Mouse (Mus musculus): ENCODE data around the gene 2310039H08Rik. TPM values are rescaled to one million over a fixed set of nuclear protein-coding genes. Genes with fewer than 3 reads are reported as not detected.
"Not testable (repeated sequence)": the region's sequence is repeated elsewhere in the genome, so short reads cannot be mapped to it uniquely, and the experiment has no call there.

Gene 2310039H08Rik
- polyA plus RNA-seq, 1 experiment from 2014 or later = 70.5 TPM

DNA sequence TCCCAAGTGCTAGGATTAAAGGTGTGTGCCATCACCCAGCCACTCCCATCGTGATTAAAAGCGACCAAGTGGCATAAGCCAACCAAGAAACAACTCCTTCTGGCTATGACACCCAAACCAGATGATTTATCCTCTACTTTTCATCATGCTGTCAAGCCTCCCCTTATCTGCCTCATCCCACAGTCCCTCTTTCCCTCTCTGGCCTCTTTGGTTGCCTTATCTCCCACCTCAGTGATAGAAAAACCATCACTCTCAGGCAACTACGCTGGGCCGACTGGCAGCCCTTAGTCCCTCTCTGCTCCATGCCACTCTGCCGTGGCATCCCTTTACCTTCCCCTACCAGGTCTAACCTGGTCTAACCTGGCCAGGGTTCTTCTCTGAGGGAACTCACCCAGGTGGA lies 14.5 kb downstream of the 2310039H08Rik start:
- 91% methylated on average over 5 of the region's 5 CpGs for WGBS

DNA sequence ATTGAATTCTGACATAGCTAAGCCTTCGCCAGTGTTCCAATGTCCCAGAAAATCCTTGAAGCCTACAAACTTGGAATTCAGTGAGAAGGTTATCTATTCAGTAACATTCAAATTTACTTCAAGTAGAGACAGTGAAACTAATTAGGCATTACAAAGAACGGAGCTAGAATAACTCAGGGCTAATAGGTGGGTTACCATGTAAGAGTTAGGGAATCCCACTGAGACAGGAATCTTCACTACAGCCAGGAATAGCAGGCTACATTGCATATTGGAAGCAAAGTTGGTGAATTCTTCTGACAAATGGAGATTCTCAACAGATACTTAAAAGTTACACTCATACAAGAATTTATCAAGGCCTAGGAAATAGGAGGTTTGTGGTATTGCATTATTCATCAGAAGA lies 15.5 kb downstream of the 2310039H08Rik start:
- not testable (repeated sequence) for H3K27ac ChIP-seq; H3K9ac ChIP-seq; H3K36me3 ChIP-seq; H3K4me3 ChIP-seq; H3K9me3 ChIP-seq; H3K4me2 ChIP-seq (replicated peaks); H3K4me1 ChIP-seq; ATAC-seq (ENCODE audit: low FRiP score, low read depth); H3K27me3 ChIP-seq
- 55% methylated on average over 2 of the region's 2 CpGs for WGBS

More for the DNA sequence above, 14.5 kb downstream of the 2310039H08Rik start:
- Histone ChIP-seq H3K4me2 (replicated peaks) (no peak overlapping the region), H3K9me3 (no peaks in the 10 kb centered on the region; the same call in 1 of the 2 replicates), H3K9ac (no peak overlapping the region), H3K27ac (no peak overlapping the region), H3K4me1 (no peaks in the 10 kb centered on the region), H3K27me3 (no peaks in the 10 kb centered on the region), H3K36me3 (no peaks in the 10 kb centered on the region), H3K4me3 (no peak overlapping the region)
- no peak for ATAC-seq (ENCODE audit: low FRiP score, low read depth)

DNA sequence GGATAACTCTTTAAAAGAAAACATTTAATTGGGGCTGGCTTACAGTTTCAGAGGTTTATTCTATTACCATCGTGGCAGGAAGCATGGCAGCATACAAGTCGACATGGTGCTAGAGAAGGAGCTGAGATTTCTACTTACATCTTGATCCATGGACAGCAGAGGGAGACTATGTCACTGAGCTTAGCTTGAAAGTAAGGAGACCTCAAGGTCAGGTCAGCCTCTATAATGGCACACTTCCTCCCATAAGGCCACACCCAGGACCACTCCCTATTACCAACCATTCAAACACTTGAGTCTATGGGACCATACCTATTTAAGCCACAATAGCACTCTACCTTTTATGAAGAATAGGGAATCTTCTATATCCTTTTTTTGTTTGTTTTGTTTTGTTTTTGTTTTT lies 20.5 kb downstream of the 2310039H08Rik start:
- H3K27me3 ChIP-seq = no peaks in the 10 kb centered on the region
- H3K4me1 ChIP-seq = no peaks in the 10 kb centered on the region
- H3K9ac ChIP-seq = no peak overlapping the region
- no peak overlapping the region for H3K4me3 ChIP-seq
- H3K9me3 ChIP-seq = peaks cover 4% of the 10 kb centered on the region; the same call in 1 of the 2 replicates
- H3K36me3 ChIP-seq = no peaks in the 10 kb centered on the region
- 90% methylated on average over 2 of the region's 2 CpGs for WGBS
- no peak overlapping the region for H3K4me2 ChIP-seq (replicated peaks)
- H3K27ac ChIP-seq = no peak overlapping the region
- no peak for ATAC-seq (ENCODE audit: low FRiP score, low read depth)

DNA sequence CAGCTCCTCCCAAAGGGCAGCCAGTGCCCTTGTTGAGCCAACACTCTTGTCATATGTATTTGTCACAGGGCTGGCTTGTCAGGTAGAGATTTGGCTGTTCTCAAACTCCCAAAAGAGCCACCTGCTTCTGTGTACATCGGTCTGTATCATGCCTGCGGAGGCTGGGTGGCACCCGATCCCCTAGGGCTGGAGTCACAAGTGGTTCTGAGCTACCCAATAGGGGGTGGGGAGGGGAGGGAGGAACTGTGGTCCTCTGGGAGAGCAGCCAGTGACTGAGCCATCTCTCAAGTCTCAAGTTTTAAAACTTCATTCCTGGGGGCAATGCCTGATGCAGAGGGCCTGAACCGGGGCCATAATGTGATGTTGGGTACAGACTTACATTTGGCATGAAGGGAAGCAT lies 24.3 kb downstream of the 2310039H08Rik start:
- Histone ChIP-seq H3K27ac (no peak overlapping the region), H3K27me3 (no peaks in the 10 kb centered on the region), H3K36me3 (peaks cover 30% of the 10 kb centered on the region), H3K4me2 (replicated peaks) (no peak overlapping the region), H3K4me3 (no peak overlapping the region), H3K9ac (no peak overlapping the region), H3K4me1 (no peaks in the 10 kb centered on the region), H3K9me3 (peaks cover 4% of the 10 kb centered on the region; the same call in 1 of the 2 replicates)
- no peak for ATAC-seq (ENCODE audit: low FRiP score, low read depth)
- WGBS = 79% methylated on average over 4 of the region's 4 CpGs

DNA sequence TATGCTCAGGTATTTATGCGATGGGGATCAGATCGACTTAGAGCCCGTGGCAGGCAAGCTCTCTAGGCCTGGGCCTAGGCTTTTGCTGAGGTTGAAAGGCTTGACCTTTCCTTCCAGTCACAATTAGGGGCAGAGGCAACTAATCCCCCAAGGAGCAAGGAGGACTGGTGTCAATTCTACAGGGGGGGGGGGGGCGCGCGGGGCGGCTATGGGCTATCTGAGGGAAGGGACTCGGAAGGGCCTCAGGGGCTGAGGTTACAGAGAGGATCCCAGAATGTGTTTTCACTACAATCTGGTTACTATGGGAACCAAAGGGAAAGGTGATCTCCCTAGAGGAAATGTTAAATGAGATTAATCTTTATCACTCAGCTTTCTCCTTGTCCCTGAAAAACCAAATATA lies 25.0 kb downstream of the 2310039H08Rik start:
- Histone ChIP-seq H3K27ac (no peak overlapping the region), H3K36me3 (peaks cover 36% of the 10 kb centered on the region), H3K4me2 (replicated peaks) (no peak overlapping the region), H3K9ac (no peak overlapping the region), H3K9me3 (peaks cover under 1% of the 10 kb centered on the region; the same call in 1 of the 2 replicates), H3K4me1 (no peaks in the 10 kb centered on the region), H3K4me3 (no peak overlapping the region), H3K27me3 (no peaks in the 10 kb centered on the region)
- WGBS = 40% methylated on average over 5 of the region's 8 CpGs
- no peak for ATAC-seq (ENCODE audit: low FRiP score, low read depth)

DNA sequence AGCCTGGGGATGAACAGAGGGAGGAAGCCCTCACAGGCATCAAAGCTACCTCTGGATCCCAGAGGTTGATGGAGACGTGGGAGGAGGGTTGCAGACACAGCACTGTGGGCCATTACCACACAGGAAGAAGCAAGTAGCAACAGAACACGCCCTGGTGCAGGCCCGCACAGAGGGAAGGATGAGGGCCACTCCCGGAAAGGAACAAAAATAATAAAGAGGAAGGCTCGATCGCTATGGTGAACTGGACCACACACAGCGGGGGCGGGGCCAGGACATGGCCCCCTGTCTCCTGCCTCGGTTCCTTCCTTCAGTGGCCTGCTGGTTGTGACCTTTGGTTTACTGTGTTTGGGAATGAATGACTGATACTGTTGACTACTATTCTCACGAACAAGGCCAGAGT lies 27.2 kb downstream of the 2310039H08Rik start:
- H3K36me3 ChIP-seq = peaks cover 49% of the 10 kb centered on the region
- no peaks in the 10 kb centered on the region for H3K4me1 ChIP-seq
- WGBS = 80% methylated on average over 10 of the region's 10 CpGs
- no peak for ATAC-seq (ENCODE audit: low FRiP score, low read depth)
- no peak overlapping the region for H3K4me2 ChIP-seq (replicated peaks)
- H3K27me3 ChIP-seq = no peaks in the 10 kb centered on the region
- no peak overlapping the region for H3K4me3 ChIP-seq
- no peak overlapping the region for H3K9ac ChIP-seq
- H3K27ac ChIP-seq = no peak overlapping the region
- no peaks in the 10 kb centered on the region for H3K9me3 ChIP-seq

DNA sequence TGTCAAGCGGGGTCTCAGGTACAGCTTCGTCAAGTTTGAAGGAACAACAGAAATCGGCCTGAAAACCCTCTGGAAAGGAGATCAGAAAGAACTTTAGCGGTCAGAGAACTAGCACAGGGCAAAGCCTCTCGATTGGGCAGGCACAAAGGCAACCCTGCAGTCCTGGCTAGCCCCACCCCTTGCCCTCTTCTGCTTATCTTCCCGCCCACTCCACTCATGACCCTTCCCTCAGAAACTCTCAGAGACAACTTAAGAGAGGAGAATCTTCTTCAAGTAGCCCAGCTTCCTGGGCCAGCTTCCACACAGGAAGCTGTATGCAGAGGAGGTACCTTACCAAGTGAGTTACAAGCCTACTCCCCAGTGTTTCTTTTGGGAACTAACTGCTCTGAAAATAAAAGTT lies 29.3 kb downstream of the 2310039H08Rik start:
- H3K9me3 ChIP-seq = no peaks in the 10 kb centered on the region
- peaks cover 69% of the 10 kb centered on the region for H3K36me3 ChIP-seq
- 88% methylated on average over 6 of the region's 6 CpGs for WGBS
- H3K27ac ChIP-seq = no peak overlapping the region
- H3K4me3 ChIP-seq = no peak overlapping the region
- H3K4me2 ChIP-seq (replicated peaks) = no peak overlapping the region
- no peaks in the 10 kb centered on the region for H3K4me1 ChIP-seq
- no peak for ATAC-seq (ENCODE audit: low FRiP score, low read depth)
- H3K9ac ChIP-seq = no peak overlapping the region
- no peaks in the 10 kb centered on the region for H3K27me3 ChIP-seq

DNA sequence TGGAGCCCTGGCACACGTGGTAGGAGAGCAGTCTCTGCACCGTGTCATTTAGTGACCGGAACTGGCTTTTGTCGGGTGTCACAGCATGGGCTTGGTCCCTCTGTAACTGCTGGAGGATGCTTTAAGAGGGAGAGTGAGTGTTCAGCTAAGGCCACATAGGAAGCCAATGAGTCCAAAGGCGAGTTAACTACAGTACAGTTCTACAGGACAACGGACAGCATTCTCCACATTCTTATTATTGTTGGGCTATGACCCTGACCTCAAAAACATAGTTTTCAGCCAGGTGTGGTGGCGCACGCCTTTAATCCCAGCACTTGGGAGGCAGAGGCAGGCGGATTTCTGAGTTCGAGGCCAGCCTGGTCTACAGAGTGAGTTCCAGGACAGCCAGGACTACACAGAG lies 35.9 kb downstream of the 2310039H08Rik start:
- no peak overlapping the region for H3K9ac ChIP-seq
- ATAC-seq (ENCODE audit: low FRiP score, low read depth) = no peak
- no peaks in the 10 kb centered on the region for H3K4me1 ChIP-seq
- H3K27me3 ChIP-seq = no peaks in the 10 kb centered on the region
- no peaks in the 10 kb centered on the region for H3K9me3 ChIP-seq
- H3K36me3 ChIP-seq = peaks cover 83% of the 10 kb centered on the region
- WGBS = 88% methylated on average over 10 of the region's 10 CpGs
- H3K27ac ChIP-seq = no peak overlapping the region
- H3K4me3 ChIP-seq = no peak overlapping the region
- no peak overlapping the region for H3K4me2 ChIP-seq (replicated peaks)

DNA sequence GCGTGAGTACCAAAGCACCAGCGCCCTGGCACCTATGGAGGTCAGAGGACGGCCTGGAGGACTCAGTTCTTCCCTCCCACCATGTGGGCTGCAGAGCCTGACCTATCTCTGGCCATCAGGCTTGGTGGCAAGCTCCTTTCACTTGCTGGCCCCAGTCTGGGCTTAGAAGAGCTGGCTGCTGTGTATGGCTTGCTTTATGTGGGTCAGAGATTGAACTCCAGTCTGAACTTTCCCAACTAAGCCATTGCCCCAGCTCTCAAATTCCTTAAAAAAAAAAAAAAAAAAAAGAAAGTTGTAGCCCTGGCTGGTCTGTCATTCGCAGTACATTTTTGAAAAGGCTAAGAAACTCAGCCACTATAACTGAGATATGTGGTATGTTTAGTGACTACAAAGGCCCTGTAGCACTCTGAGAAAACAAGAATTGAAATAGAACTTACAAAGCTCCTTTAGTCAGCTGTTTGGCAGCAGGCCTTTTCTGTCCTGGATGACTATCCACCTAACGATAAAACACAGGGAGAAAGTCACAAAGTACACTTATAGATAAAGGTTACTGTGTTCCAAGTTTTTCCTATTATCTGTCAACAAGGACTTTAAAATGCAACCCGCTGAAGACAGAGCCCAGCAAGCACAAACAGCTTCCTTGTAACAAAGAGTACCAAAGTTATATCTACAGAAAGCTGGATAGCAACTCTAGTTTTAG lies 36.8 kb downstream of the 2310039H08Rik start:
- no peak overlapping the region for H3K9ac ChIP-seq
- no peak overlapping the region for H3K4me2 ChIP-seq (replicated peaks)
- no peaks in the 10 kb centered on the region for H3K9me3 ChIP-seq
- WGBS = 89% methylated on average over 6 of the region's 6 CpGs
- no peak for ATAC-seq (ENCODE audit: low FRiP score, low read depth)
- H3K27ac ChIP-seq = no peak overlapping the region
- H3K36me3 ChIP-seq = peaks cover 85% of the 10 kb centered on the region
- H3K4me1 ChIP-seq = no peaks in the 10 kb centered on the region
- H3K4me3 ChIP-seq = no peak overlapping the region
- H3K27me3 ChIP-seq = no peaks in the 10 kb centered on the region

DNA sequence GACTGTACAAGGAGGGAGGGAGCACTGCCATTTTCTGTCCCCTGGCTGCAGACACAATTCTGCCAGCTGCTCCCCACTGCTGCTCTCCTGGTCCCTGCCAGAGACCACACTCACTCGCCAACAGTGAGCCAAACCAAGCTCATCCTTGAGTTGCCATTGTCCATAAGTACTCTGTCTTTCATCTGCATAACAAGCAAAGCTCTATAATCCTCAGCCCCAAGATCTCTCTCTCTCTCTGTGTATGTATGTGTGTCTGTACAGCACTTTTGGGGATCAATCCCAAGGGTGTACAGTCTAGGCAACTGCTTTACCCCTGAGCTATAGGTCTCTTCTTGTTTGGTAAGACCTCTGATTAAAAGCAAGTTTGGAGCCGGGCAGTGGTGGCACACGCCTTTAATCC lies 38.2 kb downstream of the 2310039H08Rik start:
- H3K4me2 ChIP-seq (replicated peaks) = no peak overlapping the region
- no peak overlapping the region for H3K9ac ChIP-seq
- H3K27me3 ChIP-seq = no peaks in the 10 kb centered on the region
- no peaks in the 10 kb centered on the region for H3K9me3 ChIP-seq
- no peak for ATAC-seq (ENCODE audit: low FRiP score, low read depth)
- H3K4me1 ChIP-seq = no peaks in the 10 kb centered on the region
- H3K4me3 ChIP-seq = no peak overlapping the region
- H3K36me3 ChIP-seq = peaks cover 81% of the 10 kb centered on the region
- whole genome bisulfite sequencing = 87% methylated on average over 3 of the region's 3 CpGs
- no peak overlapping the region for H3K27ac ChIP-seq

DNA sequence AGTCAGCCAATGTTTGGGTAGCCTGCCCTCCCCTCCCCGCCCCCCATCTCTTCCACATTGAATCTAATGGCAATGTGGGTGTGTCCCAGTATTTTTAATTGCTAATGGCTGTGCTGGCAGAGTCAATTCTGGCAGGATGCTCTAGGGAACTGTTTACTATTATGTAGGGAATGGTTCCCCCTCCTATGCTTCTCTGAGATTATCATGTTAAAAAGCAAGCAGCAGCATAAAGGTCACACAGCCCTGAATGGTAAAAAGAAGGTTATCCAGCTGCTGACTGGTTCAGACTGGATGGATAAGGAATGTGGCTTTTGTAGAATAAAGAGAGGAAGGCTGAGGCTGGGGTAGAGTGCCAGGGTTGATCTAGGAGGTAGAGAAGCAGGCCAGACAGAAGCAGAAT lies 40.0 kb downstream of the 2310039H08Rik start:
- no peak overlapping the region for H3K4me2 ChIP-seq (replicated peaks)
- ATAC-seq (ENCODE audit: low FRiP score, low read depth) = no peak
- no peaks in the 10 kb centered on the region for H3K27me3 ChIP-seq
- WGBS = 83% methylated on average over 1 of the region's 1 CpGs
- no peaks in the 10 kb centered on the region for H3K9me3 ChIP-seq
- no peak overlapping the region for H3K9ac ChIP-seq
- H3K36me3 ChIP-seq = peaks cover 76% of the 10 kb centered on the region
- H3K4me3 ChIP-seq = no peak overlapping the region
- no peak overlapping the region for H3K27ac ChIP-seq
- H3K4me1 ChIP-seq = no peaks in the 10 kb centered on the region

DNA sequence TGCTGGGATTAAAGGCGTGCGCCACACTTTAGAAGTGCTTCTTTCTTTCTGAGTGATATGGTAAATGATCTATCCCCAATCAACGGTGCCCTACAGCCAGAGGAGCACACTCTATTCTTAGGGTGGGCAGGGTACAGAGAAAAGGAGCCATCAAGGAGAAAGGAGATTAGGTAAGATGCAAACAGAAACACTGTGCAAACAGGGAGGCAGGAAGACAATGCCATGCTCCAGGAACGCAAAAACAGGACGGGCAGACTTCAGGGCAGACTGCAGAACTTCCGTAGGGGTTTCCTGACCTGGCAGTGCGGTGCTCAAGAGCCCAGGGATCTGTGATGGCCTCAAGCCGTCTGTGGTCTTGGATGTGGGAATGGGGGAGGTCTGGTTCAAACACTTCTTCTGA lies 41.2 kb downstream of the 2310039H08Rik start:
- H3K4me1 ChIP-seq = no peaks in the 10 kb centered on the region
- peaks cover 74% of the 10 kb centered on the region for H3K36me3 ChIP-seq
- H3K9ac ChIP-seq = no peak overlapping the region
- no peak overlapping the region for H3K4me2 ChIP-seq (replicated peaks)
- H3K4me3 ChIP-seq = no peak overlapping the region
- 86% methylated on average over 8 of the region's 8 CpGs for WGBS
- no peaks in the 10 kb centered on the region for H3K9me3 ChIP-seq
- no peaks in the 10 kb centered on the region for H3K27me3 ChIP-seq
- no peak overlapping the region for H3K27ac ChIP-seq
- no peak for ATAC-seq (ENCODE audit: low FRiP score, low read depth)

DNA sequence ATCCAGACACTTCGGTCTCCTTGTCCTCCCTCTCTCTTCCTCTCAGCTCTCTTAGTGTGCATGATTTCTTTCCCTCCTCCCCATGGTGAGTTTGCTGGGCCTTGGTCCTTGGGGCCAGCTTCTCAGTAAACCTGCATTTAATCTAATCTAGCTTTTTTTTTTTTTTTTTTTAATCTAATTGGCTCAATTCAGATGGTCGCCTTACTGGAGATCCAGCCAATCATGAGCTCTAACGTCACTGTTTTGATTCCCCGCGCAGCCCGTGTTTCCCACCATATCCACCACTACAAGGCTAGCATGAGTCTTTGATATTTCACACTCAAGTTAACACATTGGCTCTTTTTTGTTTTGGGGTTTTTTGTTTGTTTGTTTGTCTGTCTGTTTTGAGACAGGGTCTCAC lies 42.1 kb downstream of the 2310039H08Rik start:
- WGBS = 92% methylated on average over 6 of the region's 6 CpGs
- Histone ChIP-seq H3K4me2 (replicated peaks) (no peak overlapping the region), H3K4me3 (no peak overlapping the region), H3K27ac (no peak overlapping the region), H3K36me3 (peaks cover 73% of the 10 kb centered on the region), H3K4me1 (no peaks in the 10 kb centered on the region), H3K9me3 (no peaks in the 10 kb centered on the region), H3K27me3 (no peaks in the 10 kb centered on the region), H3K9ac (no peak overlapping the region)
- no peak for ATAC-seq (ENCODE audit: low FRiP score, low read depth)

Data from limb, embryonic 13.5 days (tissue).